Mouse (Mus musculus): Measurements from ENCODE around the gene Tapbpl. TPM values are rescaled to one million over a fixed set of nuclear protein-coding genes. Genes with fewer than 3 reads are reported as not detected.

The Tapbpl gene
- total RNA-seq, 2 experiments from 2014 or later, result 10.9 to 19.5 TPM

GRCm38 (mm10) chr6:125241566-125241965 lies 9.9 kb upstream of the Tapbpl start:
- no peak for DNase-seq (ENCODE audit: low spot score in 2 of 2)

GRCm38 (mm10) chr6:125240617-125241016 lies 9.0 kb upstream of the Tapbpl start:
- DNase-seq (ENCODE audit: low spot score in 2 of 2), result no peak

GRCm38 (mm10) chr6:125239547-125239946 lies 7.9 kb upstream of the Tapbpl start:
- DNase-seq (ENCODE audit: low spot score in 2 of 2), result no peak

- no peak for DNase-seq (ENCODE audit: low spot score in 2 of 2)
These were observed 6.7 kb upstream of the Tapbpl start for GRCm38 (mm10) chr6:125238396-125238795.

GRCm38 (mm10) chr6:125237421-125237820 lies 5.8 kb upstream of the Tapbpl start:
- DNase-seq (ENCODE audit: low spot score in 2 of 2), result no peak

GRCm38 (mm10) chr6:125236782-125237181 lies 5.1 kb upstream of the Tapbpl start, which contains the start of gene Cd27:
Cd27 (minus strand) TSS chr6:125237010.
- no peak for DNase-seq (ENCODE audit: low spot score in 2 of 2)

- no peak for DNase-seq (ENCODE audit: low spot score in 2 of 2)
These were observed 4.7 kb upstream of the Tapbpl start for GRCm38 (mm10) chr6:125236341-125236740.

- DNase-seq (ENCODE audit: low spot score in 2 of 2), result no peak
These were observed 2.8 kb upstream of the Tapbpl start for GRCm38 (mm10) chr6:125234520-125234828.

GRCm38 (mm10) chr6:125233816-125234519 lies 2.3 kb upstream of the Tapbpl start:
- DNase-seq (ENCODE audit: low spot score in 2 of 2), result no peak

GRCm38 (mm10) chr6:125232516-125232915 lies 856 bp upstream of the Tapbpl start:
- no peak for DNase-seq (ENCODE audit: low spot score in 2 of 2)

- DNase-seq (ENCODE audit: low spot score in 2 of 2), result no peak
These were observed 381 bp upstream of the Tapbpl start for GRCm38 (mm10) chr6:125232045-125232437.

- DNase-seq (ENCODE audit: low spot score in 2 of 2), result no peak
These were observed 1.1 kb downstream of the Tapbpl start for GRCm38 (mm10) chr6:125230571-125230970.

GRCm38 (mm10) chr6:125225518-125226115 lies 6.0 kb downstream of the Tapbpl start:
- no peak for DNase-seq (ENCODE audit: low spot score in 2 of 2)

- no peak for DNase-seq (ENCODE audit: low spot score in 2 of 2)
These were observed 9.1 kb downstream of the Tapbpl start for GRCm38 (mm10) chr6:125222577-125222976.

- DNase-seq (ENCODE audit: low spot score in 2 of 2), result no peak
These were observed 9.5 kb downstream of the Tapbpl start for GRCm38 (mm10) chr6:125222146-125222545.

- DNase-seq (ENCODE audit: low spot score in 2 of 2), result no peak
These were observed 10.4 kb downstream of the Tapbpl start for GRCm38 (mm10) chr6:125221115-125221745.

- no peak for DNase-seq (ENCODE audit: low spot score in 2 of 2)
These were observed 12.7 kb downstream of the Tapbpl start for GRCm38 (mm10) chr6:125218963-125219362.

GRCm38 (mm10) chr6:125217899-125218298 lies 13.8 kb downstream of the Tapbpl start:
- no peak for DNase-seq (ENCODE audit: low spot score in 2 of 2)

- no peak for DNase-seq (ENCODE audit: low spot score in 2 of 2)
These were observed 14.8 kb downstream of the Tapbpl start for GRCm38 (mm10) chr6:125216898-125217297.

- DNase-seq (ENCODE audit: low spot score in 2 of 2), result peak; percentile 94 to 97
These were observed 16.3 kb downstream of the Tapbpl start, which contains the start of gene Vamp1 for GRCm38 (mm10) chr6:125215148-125215954. Vamp1 (plus strand) TSS chr6:125215551.

- DNase-seq (ENCODE audit: low spot score in 2 of 2), result no peak
These were observed 17.9 kb downstream of the Tapbpl start for GRCm38 (mm10) chr6:125213715-125214114.

- DNase-seq (ENCODE audit: low spot score in 2 of 2), result no peak
These were observed 18.5 kb downstream of the Tapbpl start for GRCm38 (mm10) chr6:125213129-125213528.
